Mouse (Mus musculus) spleen, embryonic (tissue): ENCODE measurements around the gene Mxd4.

Experiments
- CTCF ChIA-PET: fragments of 350-600 bp; sonication (Branson Sonifier 250); formaldehyde crosslinking; loops from one replicate; lab custom pipeline; 2022; lab: Charles Lee

The Mxd4 gene

GRCm38 (mm10) chr5:34187601-34188316, at the start of gene Mxd4:
TSS of gene Mxd4 (minus strand) at chr5:34187720.
- CTCF ChIA-PET: no interaction called here

GRCm38 (mm10) chr5:34235898-34236420, 48.4 kb upstream of the Mxd4 start:
- CTCF ChIA-PET: interaction anchor here (0.7 kb wide), 1 partner anchor 34 kb away, joined by 3 read pairs; no protein-coding TSS in a partner anchor

GRCm38 (mm10) chr5:34235056-34235455, 47.5 kb upstream of the Mxd4 start:
- CTCF ChIA-PET: no interaction called here

DNA sequence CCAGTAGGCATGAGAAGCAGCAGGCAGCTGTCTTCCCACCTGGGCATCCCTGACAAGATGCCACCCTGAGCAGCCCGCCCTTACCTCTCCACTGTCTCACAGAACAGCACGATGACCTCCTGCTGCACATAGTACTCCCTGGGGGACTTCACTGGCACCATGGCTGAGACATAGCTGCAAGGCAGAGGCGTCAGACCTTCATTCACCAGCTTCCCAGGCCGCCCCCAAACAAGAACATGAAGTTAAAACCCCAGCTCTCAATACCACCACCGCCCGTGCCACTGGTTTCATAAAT, 45.6 kb upstream of the Mxd4 start:
- CTCF ChIA-PET: interaction anchor here (0.6 kb wide), 1 partner anchor 99 kb away, joined by 6 read pairs; no protein-coding TSS in a partner anchor

DNA sequence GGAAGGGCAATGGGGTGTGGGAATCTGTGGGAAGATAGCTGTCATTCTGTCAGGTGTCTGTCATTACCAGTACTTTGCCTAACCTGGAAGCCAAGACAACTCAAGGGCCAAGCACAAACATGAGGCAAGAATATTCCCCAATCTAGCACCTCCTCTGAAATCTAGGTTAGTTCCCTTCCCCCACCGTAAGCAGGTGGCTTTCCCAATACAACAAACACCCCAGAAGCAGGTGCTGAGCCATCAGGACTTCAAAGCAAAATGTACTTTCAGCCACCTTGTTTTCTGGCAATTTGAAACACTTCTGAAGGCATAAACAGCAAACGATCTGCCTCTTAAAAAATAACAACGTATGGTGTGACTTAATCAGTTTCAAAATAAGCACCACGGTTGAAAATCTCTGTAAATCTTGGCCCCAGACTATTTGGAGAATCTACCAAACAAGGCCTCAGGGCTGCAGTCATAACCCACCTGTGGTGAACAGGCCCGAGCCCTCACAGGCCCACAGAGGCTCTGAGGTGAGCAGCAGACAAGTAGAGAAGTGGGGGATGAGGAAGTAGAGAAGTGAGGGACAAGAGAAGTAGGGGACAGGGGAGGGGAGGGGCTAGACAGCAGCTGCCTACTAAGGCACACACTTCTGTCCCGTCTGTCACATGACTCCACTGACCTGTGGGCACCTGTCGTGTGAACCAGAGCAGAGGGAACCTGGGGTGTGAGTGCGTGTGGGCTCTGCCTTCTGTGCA, 45.1 kb upstream of the Mxd4 start:
- CTCF ChIA-PET: interaction anchor here (0.6 kb wide), 1 partner anchor 98 kb away, joined by 6 read pairs; no protein-coding TSS in a partner anchor

- CTCF ChIA-PET: no interaction called here
Measured at GRCm38 (mm10) chr5:34231901-34232300, 44.4 kb upstream of the Mxd4 start.

DNA sequence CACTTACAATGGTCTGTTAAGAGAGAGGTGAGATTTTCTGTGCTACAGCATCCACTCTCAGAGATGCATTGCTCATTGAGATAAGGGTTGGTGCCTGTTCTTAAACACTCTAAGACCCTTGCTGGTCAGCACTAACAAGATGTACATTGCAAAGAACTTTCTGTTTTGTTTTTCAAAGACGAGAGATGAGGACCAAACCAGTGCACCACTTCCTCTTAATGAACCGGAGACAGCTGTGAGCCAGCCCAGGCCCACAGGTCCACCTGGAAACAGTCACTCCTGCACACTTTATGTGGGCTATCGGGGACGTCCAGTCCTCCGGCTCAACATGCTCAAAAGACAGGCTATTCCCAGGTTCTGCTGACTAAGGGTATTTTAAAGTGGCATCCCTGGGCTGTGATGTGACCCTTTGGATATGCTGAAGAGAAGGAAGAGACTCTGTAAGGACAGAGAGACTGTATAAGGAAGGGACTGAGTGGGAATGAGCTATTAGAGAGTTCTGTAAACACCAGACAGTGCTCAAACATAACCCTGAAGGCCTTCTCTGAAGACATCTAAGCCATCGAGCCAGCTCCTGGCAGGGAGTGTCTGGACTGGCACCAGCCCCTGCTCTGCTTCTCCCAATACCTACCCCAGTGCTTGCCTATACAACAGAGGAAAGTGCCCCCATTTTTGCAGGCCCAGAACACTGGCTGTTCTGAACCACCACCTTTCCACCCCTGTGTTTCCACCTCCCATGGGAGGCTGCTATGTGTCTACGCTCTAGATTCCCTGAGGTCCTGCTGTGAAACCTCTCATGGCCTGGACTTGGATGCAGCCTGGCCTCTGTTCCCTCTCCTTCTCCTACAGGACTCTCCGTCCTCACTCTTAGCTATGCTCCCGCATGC, 43.3 kb upstream of the Mxd4 start:
- CTCF ChIA-PET: no interaction called here

GRCm38 (mm10) chr5:34229503-34229902, 42.0 kb upstream of the Mxd4 start:
- CTCF ChIA-PET: no interaction called here

DNA sequence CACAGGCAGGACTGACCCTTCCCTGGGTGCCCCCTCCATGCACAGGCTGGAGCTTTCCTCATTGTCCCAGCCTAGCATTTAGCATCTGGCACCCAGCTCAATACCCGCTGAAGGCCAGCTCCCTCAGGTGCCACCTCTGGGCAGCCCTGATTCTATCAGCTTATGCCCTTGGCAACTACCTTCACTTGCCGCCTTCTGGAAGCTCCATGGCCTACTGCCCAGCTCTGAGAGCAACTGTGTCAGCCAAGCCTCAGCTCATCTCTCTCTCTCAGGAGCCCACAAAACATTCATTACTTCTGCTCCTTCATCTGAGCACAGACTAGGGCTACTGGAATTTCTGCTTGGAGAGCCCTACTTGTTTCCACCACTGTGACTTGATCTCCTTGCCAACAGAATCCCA, 38.0 kb upstream of the Mxd4 start:
- CTCF ChIA-PET: no interaction called here

DNA sequence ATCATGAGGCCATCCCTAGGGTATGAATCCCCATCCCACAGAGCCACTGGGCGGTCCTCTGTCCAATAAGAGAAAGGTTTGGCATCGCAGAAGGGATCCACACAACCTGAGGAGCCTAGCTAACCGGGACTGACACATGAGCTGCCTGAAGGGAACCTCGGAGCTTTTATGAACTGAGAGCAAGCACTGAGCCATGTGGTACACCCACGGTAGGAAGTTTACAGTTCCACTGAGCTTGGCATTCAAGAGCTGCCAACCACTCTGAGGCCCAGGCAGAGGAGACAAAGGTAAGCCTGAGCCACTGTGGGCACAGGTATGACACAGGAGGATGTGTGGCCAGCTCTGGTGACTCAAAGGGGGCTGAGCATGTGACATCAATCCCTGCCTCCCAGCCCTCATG, 37.0 kb upstream of the Mxd4 start:
- CTCF ChIA-PET: no interaction called here

GRCm38 (mm10) chr5:34220001-34220400, 32.5 kb upstream of the Mxd4 start:
- CTCF ChIA-PET: no interaction called here

DNA sequence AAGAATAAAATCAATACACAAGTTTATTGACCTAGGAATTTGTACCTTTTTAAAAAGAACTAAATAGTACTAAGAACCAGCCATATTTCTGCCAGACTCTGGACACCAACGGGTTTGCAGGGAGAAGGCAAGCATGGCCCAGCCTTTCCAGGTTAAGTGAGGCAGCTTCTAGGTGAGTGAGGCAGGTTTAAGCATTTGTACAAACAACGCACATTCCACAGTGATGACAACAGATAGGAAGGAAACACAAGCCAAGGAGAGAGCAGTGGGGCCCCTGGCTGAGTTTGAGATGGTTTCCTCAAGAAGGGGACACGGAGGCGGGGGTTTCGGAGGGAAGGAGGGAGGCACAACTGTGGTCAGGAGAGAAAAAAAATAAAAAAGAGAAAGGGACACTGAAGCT, 31.2 kb upstream of the Mxd4 start:
- CTCF ChIA-PET: no interaction called here

- CTCF ChIA-PET: no interaction called here
Measured at GRCm38 (mm10) chr5:34217756-34218155, 30.2 kb upstream of the Mxd4 start.

DNA sequence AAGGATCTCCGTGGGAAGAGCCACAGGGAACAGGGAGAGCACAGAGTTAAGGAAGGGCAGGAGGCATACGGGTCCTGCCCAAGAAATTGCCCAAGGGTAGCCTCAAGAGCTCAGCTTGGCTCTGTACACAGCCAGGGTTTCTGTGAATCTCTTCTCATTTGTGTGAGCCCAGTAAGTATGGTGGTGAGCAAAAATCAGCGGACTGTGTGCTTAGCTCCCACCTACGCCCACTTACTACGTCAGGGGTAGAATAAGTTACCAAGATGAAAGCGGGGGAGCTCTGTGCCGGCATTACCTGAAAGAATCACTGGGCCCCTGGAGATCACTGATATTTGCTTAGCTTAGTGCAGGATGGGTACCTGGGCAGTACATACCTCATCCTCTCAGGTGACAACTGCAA, 28.5 kb upstream of the Mxd4 start:
- CTCF ChIA-PET: no interaction called here

DNA sequence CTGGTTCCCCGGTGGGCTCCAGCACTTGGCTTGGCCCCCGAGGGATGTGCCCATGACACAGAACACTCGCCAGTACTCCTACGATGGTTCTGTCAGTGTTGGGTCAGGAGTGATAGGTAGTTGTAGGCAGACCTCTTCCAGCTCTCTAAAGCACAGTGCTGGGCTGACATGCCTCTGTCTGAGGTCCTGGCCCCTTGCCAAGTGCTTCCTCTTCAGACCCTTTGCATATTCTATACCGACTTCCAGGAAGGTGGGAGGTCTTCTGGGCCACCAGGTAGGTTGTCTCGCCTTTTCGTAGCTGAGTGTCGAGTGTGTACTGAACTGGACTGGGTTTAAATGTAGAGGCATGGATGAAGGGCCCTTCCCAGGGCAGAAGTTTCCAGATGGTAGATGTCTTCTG, 26.1 kb upstream of the Mxd4 start:
- CTCF ChIA-PET: no interaction called here

GRCm38 (mm10) chr5:34210279-34210678, 22.8 kb upstream of the Mxd4 start:
- CTCF ChIA-PET: interaction anchor here (0.7 to 1.7 kb wide), 4 partner anchors 27 to 47 kb away, joined by 7 to 12 read pairs (median 10); no protein-coding TSS in a partner anchor

DNA sequence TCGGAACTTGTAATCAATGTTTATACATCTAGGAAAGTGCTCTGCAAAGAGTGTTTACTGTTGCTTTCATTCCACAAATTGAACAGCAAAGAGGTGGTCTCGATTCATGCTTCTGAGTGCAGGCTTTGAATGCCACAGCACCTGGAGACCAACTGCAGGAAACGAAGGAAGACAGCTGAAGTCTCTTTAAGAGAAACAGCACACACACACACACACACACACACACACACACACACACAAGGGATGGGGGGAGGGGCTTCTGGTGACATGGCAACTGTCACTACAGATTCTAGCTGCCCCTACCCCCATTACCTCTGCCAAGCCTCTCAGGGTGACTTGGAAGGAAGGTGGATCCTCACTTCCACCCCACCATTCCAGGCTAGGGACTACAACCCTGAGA, 20.0 kb upstream of the Mxd4 start:
- CTCF ChIA-PET: interaction anchor here (0.6 to 0.7 kb wide), 2 partner anchors 15 to 100 kb away, joined by 4 to 6 read pairs; no protein-coding TSS in a partner anchor

DNA sequence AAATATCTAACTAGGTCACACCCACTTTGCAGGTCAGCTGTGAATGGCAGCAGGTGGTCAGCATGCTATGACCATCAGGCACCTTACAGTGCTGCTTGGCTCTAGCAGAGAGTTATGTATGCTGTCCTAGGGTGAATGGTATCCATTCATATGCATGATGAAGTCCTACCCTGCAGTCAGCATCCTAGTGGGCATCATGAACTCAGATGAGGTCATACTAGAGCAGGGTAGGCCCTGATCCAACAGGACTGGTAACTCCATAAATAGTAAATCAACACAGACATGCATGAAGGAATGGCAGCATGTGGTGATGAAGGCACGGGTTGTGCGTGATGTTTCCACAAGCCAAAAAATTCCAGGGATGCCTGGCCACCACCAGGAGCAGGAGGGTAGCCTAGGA, 18.3 kb upstream of the Mxd4 start:
- CTCF ChIA-PET: no interaction called here

- CTCF ChIA-PET: no interaction called here
Measured at GRCm38 (mm10) chr5:34204911-34205310, 17.4 kb upstream of the Mxd4 start.

DNA sequence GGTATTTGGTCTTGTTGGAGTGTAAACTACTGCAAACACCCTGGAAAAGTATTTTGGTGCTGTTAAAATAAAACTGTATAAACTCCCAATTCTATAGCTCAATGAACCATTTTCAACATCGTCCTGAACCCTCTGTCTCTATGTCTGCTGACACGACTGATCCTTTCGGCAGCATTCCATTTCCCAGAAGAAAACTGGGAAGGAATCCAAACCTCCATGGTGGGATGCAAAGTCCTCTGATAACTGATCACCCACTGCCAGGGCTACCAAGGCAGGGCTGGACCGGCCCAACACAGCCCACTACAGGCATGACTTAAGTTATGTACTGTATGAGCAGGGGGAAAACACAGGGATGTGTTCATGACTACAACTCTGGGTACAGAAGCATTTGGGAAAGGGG, 14.5 kb upstream of the Mxd4 start:
- CTCF ChIA-PET: interaction anchor here (0.6 to 1.2 kb wide), 3 partner anchors 34 to 88 kb away, joined by 3 read pairs; no protein-coding TSS in a partner anchor

DNA sequence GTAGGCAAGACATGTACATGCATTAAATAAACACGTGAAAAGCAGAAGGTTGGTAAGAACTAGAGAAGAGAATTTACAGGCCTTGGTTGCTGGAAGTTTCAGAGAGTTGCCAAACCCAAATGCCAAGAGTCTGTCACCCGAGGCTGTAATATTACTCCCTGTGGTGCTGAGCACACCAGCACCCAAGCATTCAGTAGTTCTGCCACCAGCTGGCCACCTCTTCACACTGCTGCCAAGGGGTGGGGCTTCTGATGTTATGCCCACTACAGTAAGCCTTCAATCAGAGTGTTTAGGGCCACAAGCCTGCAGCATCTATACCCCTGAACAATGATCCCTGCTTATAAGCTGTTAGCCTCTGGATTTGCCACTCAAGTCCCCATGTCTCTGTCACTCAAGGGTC, 13.9 kb upstream of the Mxd4 start:
- CTCF ChIA-PET: interaction anchor here (0.6 to 1.2 kb wide), 3 partner anchors 35 to 89 kb away, joined by 3 read pairs; no protein-coding TSS in a partner anchor

- CTCF ChIA-PET: no interaction called here
Measured at GRCm38 (mm10) chr5:34198615-34199014, 11.1 kb upstream of the Mxd4 start.
